In genomic region chrX:12673054-12673775, GRCm38 (mm10) we compare ENCODE assay signal across 7 mouse cellular contexts. TPM values are rescaled to one million over a fixed set of nuclear protein-coding genes. Genes with fewer than 3 reads are reported as not detected.
DNase-seq lines count a peak whose midpoint lies in the region; ATAC-seq lines count a peak whose summit lies in the region.

Gene 1810030O07Rik (minus strand): TSS chrX:12673668.

- H3K36me3 ChIP-seq in intestine, embryonic 16.5 days (ENCODE audit: control insufficient read depth, insufficient read depth, low read length), result no peaks in the 10 kb centered on the region
- peaks cover 2% of the 10 kb centered on the region; the same call in 1 of the 2 replicates for H3K36me3 ChIP-seq in midbrain, embryonic 11.5 days (ENCODE audit: control insufficient read depth, insufficient read depth, low read length)

- intact Hi-C loops in left cerebral cortex, postnatal 36 days (cut with DNase I), result loop anchor here (2.0 to 10.0 kb wide), 2 partner anchors 172 to 532 kb away; no protein-coding TSS in a partner anchor

- peak within 1 kb of the TSS; percentile 65 for H3K4me2 ChIP-seq in intestine, embryonic 16.5 days (ENCODE audit: low read depth, low read length)
- H3K4me2 ChIP-seq in midbrain, embryonic 11.5 days, result peak within 1 kb of the TSS; percentile 51

- WGBS in intestine, embryonic 16.5 days, result 8% methylated on average over 42 of the region's 42 CpGs
- WGBS in midbrain, embryonic 11.5 days, result 8% methylated on average over 42 of the region's 42 CpGs

- no peaks in the 10 kb centered on the region for H3K9me3 ChIP-seq in intestine, embryonic 16.5 days (ENCODE audit: control insufficient read depth, low read length)
- H3K9me3 ChIP-seq in midbrain, embryonic 11.5 days (ENCODE audit: control insufficient read depth, low read length), result no peaks in the 10 kb centered on the region

- H3K4me1 ChIP-seq in intestine, embryonic 16.5 days (ENCODE audit: control insufficient read depth, insufficient read depth, low read length), result no peaks in the 10 kb centered on the region
- H3K4me1 ChIP-seq in midbrain, embryonic 11.5 days (ENCODE audit: control insufficient read depth, insufficient read depth, low read length), result peaks cover 2% of the 10 kb centered on the region; the same call in 1 of the 2 replicates

- H3K27me3 ChIP-seq in intestine, embryonic 16.5 days (replicated peaks; ENCODE audit: control insufficient read depth, insufficient read depth, low read length), result no peaks in the 10 kb centered on the region; the same call in 1 of the 2 replicates
- H3K27me3 ChIP-seq in midbrain, embryonic 11.5 days (ENCODE audit: control insufficient read depth, insufficient read depth, low read length), result no peaks in the 10 kb centered on the region

- DNase-seq in adrenal gland, adult 8-10 months, result peak; percentile 90
- DNase-seq in embryo, embryonic 9.5 days (ENCODE audit: extremely low spot score), result peak; percentile 71
- DNase-seq in gastrocnemius, postnatal 4 days (ENCODE audit: low spot score in 2 of 2), result peak; percentile 64 to 87
- DNase-seq in left cerebral cortex, postnatal 36 days (ENCODE audit: low spot score in 2 of 2), result peak; percentile 88
- DNase-seq in midbrain, embryonic 11.5 days (ENCODE audit: low spot score, missing footprints), result peak; percentile 93
- DNase-seq in skeletal muscle tissue, adult 2 months (ENCODE audit: low read depth, low spot score), result peak; percentile 85

- ATAC-seq in intestine, embryonic 16.5 days, result peak; percentile 100
- ATAC-seq in midbrain, embryonic 11.5 days (ENCODE audit: low FRiP score), result peak; percentile 99

- peak within 1 kb of the TSS; percentile 95 for H3K27ac ChIP-seq in intestine, embryonic 16.5 days (ENCODE audit: low read length)
- H3K27ac ChIP-seq in midbrain, embryonic 11.5 days (ENCODE audit: low read depth, low read length), result no peak within 1 kb of the TSS

- H3K9ac ChIP-seq in intestine, embryonic 16.5 days (ENCODE audit: low read depth, low read length), result peak within 1 kb of the TSS; percentile 76
- peak within 1 kb of the TSS; percentile 67 for H3K9ac ChIP-seq in midbrain, embryonic 11.5 days (ENCODE audit: low read length)

- H3K4me3 ChIP-seq in intestine, embryonic 16.5 days (ENCODE audit: low read length), result peak within 1 kb of the TSS; percentile 71
- peak within 1 kb of the TSS; percentile 54 for H3K4me3 ChIP-seq in midbrain, embryonic 11.5 days (ENCODE audit: low read depth, low read length)

RNA-seq across cellular contexts. Expression of gene 1810030O07Rik, which starts in this region (rescaled TPM):
- total RNA-seq in adrenal gland, adult 8-10 months (2022), result 10 to 100 TPM; 28.4 to 33.1 (median 31.2) TPM
- total RNA-seq in gastrocnemius, postnatal 4 days (2021), result 10 to 100 TPM in 1 of 2 experiments, 1 to 10 TPM in 1; 9.6 to 13.7 TPM
- 36.6 and 37.0 TPM in 2 replicates for polyA plus RNA-seq in intestine, embryonic 16.5 days (2015; fragmentation: Nextera tagmentation; extraction: Ambion mirVana)
- 10 to 100 TPM; 11.2 to 16.9 TPM for total RNA-seq in left cerebral cortex, postnatal 36 days (2021)
- polyA plus RNA-seq in midbrain, embryonic 11.5 days (2014; fragmentation: Nextera tagmentation; extraction: Ambion mirVana), result 35.6 and 38.5 TPM in 2 replicates
